Mouse (Mus musculus): ENCODE data around the gene Sult3a1. TPM values are rescaled to one million over a fixed set of nuclear protein-coding genes. Genes with fewer than 3 reads are reported as not detected.

Sult3a1 gene
- 0.28 TPM for polyA plus RNA-seq (2014; fragmentation: Illumina TruSeq; extraction: RNeasy Lipid Tissue Mini Kit (QIAGEN cat#74804); ENCODE audit: low read depth, low replicate concordance)

GRCm38 (mm10) chr10:33857421-33857820, at the start of gene Sult3a1:
Gene Sult3a1 (plus strand): TSS chr10:33857721.

GRCm38 (mm10) chr10:33904530-33905481, 47.3 kb downstream of the Sult3a1 start, which contains the start of gene Rsph4a:
Gene Rsph4a (plus strand): TSS chr10:33905111.

Other genes starting within 250 kb of the Sult3a1 start
- 0.74 TPM for gene Clvs2, start 233.0 kb upstream of the Sult3a1 start, polyA plus RNA-seq (2014; fragmentation: Illumina TruSeq; extraction: RNeasy Lipid Tissue Mini Kit (QIAGEN cat#74804); ENCODE audit: low read depth, low replicate concordance)
- gene Sult3a2, start 71.0 kb upstream of the Sult3a1 start, polyA plus RNA-seq (2014; fragmentation: Illumina TruSeq; extraction: RNeasy Lipid Tissue Mini Kit (QIAGEN cat#74804); ENCODE audit: low read depth, low replicate concordance): 0.52 TPM
- 0.43 TPM for gene Rsph4a, start 47.4 kb downstream of the Sult3a1 start, polyA plus RNA-seq (2014; fragmentation: Illumina TruSeq; extraction: RNeasy Lipid Tissue Mini Kit (QIAGEN cat#74804); ENCODE audit: low read depth, low replicate concordance)
- gene Zup1, start 93.5 kb downstream of the Sult3a1 start, polyA plus RNA-seq (2014; fragmentation: Illumina TruSeq; extraction: RNeasy Lipid Tissue Mini Kit (QIAGEN cat#74804); ENCODE audit: low read depth, low replicate concordance): 67.7 TPM
- 175 TPM for gene Rwdd1, start 161.9 kb downstream of the Sult3a1 start, polyA plus RNA-seq (2014; fragmentation: Illumina TruSeq; extraction: RNeasy Lipid Tissue Mini Kit (QIAGEN cat#74804); ENCODE audit: low read depth, low replicate concordance)
- not detected for gene Trappc3l, start 179.9 kb downstream of the Sult3a1 start, polyA plus RNA-seq (2014; fragmentation: Illumina TruSeq; extraction: RNeasy Lipid Tissue Mini Kit (QIAGEN cat#74804); ENCODE audit: low read depth, low replicate concordance)
- gene Calhm4, start 186.6 kb downstream of the Sult3a1 start, polyA plus RNA-seq (2014; fragmentation: Illumina TruSeq; extraction: RNeasy Lipid Tissue Mini Kit (QIAGEN cat#74804); ENCODE audit: low read depth, low replicate concordance): not detected
- gene Calhm5, start 238.8 kb downstream of the Sult3a1 start, polyA plus RNA-seq (2014; fragmentation: Illumina TruSeq; extraction: RNeasy Lipid Tissue Mini Kit (QIAGEN cat#74804); ENCODE audit: low read depth, low replicate concordance): 0.07 TPM

All from testis, adult 10 weeks (tissue).